Mouse (Mus musculus): ENCODE data around the gene Lpp.

- no peak for TF ChIP-seq EP300 (IDR thresholded peaks at IDR 0.05; ENCODE audit: insufficient read depth, low read depth, low read length)
- no peak for TF ChIP-seq CTCF (IDR thresholded peaks at IDR 0.05)
These were observed 7.5 kb downstream of the Lpp start for GRCm38 (mm10) chr16:24400776-24401175.
